Mouse (Mus musculus): Measurements from ENCODE around the gene Gtpbp1.

Gtpbp1 gene

DNA sequence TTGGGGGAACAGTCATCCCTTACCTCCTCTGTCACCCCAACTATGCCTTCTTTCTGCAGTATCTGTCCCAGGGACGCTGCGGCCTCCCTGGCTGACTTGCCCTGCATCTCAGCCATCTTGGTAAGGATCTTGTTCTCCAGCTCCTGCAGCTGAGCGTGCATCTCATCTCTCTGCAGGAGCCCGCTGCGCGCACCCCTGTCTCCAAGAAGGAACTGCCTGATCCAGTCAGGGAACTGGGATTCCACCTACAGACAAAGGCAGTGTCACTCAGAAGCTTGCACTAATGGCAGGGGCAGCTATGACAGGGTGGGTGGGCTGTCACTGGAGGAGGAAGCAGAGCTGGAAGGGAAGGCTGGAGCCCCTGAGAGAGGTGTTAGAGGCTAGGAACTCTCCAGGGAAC is 37.2 kb downstream of the Gtpbp1 start:
- DNase-seq: no peak

GRCm38 (mm10) chr15:79728311-79728710 is 37.7 kb downstream of the Gtpbp1 start:
- no peak for DNase-seq

DNA sequence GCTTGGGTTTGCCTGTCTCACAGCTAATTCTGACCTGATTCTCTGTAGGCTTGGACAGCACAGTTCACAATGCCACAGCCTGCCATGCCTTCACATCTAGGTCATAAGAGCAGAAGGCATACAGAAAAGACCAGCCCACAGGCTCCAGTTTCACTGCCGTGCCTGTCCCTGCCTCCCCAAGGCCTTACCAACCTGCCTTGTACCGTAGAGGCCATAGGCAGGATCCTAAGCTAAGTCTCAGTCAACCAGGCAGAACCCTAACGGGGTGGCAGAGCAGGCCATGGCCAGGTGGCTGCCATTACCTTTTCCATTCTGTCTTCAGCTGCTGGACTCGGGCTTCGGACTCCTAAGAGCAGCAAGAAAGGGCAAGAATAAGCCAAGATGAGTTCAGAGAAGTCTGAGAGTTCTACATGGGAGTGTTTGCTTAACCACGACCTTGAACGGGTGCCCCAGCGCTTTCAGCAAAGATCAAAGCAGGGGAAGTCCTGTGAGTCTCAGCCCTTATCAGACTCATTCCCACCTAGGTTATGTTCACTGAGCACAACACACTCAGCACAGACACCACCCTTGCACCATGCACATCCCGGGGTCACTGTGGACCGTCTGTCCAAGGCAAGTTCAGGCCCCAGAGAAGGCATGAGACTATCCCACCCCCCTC is 38.2 kb downstream of the Gtpbp1 start:
- peak; percentile 16 for DNase-seq

- no peak for DNase-seq
Measured at GRCm38 (mm10) chr15:79731554-79731953, 40.9 kb downstream of the Gtpbp1 start.

DNA sequence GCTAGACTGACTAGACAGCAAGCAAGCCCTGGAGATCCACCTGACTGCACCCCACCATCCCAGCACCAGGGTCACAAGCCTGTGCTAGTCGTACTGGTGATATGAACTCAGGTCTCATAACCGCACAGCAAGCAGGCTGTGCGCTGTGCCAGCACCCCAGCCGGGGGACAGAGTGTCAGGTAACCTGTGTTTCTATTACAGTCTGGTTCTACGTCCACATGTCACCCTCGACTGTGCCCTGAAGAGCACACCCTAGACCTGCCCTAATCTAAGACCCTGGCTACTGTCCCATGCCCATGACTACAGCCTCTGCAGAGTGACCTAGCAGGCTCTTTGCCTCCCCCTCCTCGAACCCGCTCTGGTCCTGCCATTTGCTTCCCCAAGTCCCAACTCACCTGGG is 42.5 kb downstream of the Gtpbp1 start:
- no peak for DNase-seq

GRCm38 (mm10) chr15:79733640-79734039 is 43.0 kb downstream of the Gtpbp1 start:
- DNase-seq: no peak

- no peak for DNase-seq
Measured at GRCm38 (mm10) chr15:79734311-79734710, 43.7 kb downstream of the Gtpbp1 start.

DNA sequence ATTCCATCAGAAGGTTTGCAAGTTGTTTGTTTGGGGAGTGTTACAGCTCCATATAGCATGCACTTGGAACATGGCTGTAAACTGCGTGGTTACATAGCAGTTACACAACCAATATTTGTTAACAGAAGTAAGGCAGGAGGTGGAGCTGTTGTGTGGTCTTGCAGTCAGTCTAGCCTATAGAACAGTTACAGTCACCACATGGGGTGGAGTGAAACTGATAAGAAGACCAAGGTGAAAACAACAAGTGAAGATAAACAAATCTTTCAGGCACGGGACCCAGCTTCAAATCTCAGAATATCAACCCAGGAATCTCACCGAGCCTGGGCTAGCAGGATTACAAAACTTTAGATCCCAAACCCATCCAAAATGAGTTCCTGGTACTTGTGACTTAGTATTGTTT is 50.1 kb downstream of the Gtpbp1 start:
- no peak for DNase-seq

- peak; percentile 58 for DNase-seq
Measured at GRCm38 (mm10) chr15:79741173-79741858, 50.7 kb downstream of the Gtpbp1 start.

DNA sequence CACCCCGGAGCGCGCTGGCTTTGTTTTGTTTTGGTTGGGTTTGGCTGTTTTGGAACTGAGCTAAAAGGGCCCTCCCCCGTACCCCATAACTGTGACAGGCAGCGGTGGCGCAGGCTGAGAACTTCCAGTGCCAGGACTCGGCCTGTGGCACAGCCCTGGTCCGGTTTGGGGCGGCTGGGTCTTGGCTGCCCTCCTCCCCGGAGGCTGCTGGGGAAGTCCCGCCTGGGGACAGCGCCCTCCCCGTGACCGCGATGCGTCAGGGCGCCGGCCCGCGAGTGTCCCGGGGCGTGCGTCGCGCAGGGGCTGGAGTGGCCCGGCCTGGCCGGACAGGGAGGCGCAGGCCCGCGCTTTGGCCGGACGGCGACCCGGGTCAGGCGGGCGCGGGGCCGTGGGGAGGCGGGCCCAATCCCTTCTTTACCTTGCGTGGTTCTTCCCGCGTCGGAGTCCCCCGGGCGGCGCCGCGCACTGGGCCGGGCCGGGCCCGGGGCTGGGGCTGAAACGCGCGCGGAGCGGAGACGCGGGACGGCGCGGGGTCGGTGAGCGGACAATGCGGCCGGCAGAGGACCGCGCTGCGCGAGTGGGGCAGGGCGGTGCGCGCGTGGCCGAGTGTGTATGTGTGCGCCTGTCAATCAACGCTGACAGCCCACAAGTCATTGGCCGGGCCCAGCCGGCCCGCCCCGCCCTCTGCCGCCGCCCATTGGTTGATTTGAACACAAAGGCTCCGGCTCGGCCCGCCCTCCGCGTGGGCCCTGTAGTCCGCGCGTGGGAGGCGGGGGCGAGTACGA is 51.5 kb downstream of the Gtpbp1 start, which contains the start of gene Sun2:
TSS of gene Sun2 (minus strand) at position 616 of the 785 bp plus-strand sequence.
- peak; percentile 96 for DNase-seq

GRCm38 (mm10) chr15:79742706-79743023 is 52.0 kb downstream of the Gtpbp1 start:
- no peak for DNase-seq

DNA sequence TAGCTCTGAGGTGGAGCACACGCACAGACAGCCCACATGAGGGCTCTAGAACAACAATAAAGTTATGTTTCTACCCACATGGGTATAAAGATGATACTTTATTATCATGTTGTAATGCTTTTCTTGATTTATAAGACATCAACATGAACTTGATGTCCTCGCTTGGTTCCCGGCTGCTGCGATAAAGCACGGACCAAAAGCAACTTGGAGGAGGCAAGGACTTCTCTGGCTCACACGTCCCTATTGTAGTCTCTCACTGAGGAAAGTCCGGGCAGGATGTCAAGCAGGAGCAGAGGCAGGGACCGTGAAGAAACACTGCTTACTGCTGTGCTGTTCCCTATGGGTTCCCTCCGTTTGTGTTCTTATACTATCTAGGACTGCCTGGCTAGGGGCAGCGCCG is 53.4 kb downstream of the Gtpbp1 start:
- DNase-seq: no peak

GRCm38 (mm10) chr15:79744742-79745141 is 54.1 kb downstream of the Gtpbp1 start:
- DNase-seq: no peak

- DNase-seq: no peak
Measured at GRCm38 (mm10) chr15:79745312-79745711, 54.7 kb downstream of the Gtpbp1 start.

- DNase-seq: no peak
Measured at GRCm38 (mm10) chr15:79745883-79746282, 55.2 kb downstream of the Gtpbp1 start.

- peak; percentile 44 for DNase-seq
Measured at GRCm38 (mm10) chr15:79747998-79748397, 57.4 kb downstream of the Gtpbp1 start.

GRCm38 (mm10) chr15:79749162-79749561 is 58.5 kb downstream of the Gtpbp1 start:
- peak; percentile 31 for DNase-seq

DNA sequence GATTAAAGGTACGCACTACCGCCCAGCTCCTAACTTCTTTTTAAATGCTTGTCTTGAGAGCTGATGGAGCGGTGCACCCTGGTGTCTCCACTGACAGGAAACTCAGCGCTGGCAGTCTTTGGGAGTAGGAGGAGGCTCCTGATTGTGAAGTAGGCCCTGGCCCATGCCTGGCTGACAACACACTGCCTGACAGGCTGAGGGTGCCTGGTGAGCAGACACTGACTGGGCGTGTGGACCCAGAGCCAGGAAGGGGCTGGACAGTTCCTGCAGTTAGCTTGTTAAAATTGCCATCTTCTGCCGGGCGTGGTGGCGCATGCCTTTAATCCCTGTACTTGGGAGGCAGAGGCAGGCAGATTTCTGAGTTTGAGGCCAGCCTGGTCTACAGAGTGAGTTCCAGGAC is 59.6 kb downstream of the Gtpbp1 start:
- no peak for DNase-seq

- DNase-seq: peak; percentile 24
Measured at GRCm38 (mm10) chr15:79751772-79752171, 61.1 kb downstream of the Gtpbp1 start.

DNA sequence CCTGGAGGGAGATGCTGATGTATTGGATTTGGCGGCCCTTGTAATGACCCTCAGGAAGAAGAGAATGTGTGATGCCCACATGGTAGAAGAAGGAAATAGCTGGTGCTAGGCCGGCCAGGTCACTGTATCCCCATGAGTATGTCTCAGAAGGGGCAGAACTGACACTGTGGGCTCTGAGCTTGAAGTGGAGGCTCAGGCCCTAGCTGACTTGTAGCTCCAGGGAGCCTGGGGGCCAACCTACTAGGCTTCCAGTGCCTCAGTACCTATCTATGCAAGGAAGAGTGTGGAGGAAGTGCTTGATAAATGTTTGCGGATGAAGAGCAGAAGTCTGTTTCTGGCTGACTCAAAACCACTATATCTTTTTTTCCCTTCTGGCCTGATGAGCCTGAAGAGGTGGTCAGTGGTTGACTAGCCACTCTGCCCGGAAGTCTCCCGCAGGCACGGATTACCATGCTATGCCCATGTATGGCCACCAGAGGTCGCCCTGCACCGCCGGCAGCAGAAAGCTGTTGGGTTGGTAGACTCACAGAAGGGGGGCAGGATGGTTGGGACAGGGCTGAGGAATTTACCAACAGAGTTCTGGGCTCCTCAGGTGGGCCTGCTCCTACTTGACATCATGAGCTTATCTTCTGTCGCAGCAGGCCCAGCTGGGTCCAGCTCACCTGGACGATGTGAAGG is 62.2 kb downstream of the Gtpbp1 start:
- DNase-seq: peak; percentile 77

- DNase-seq: no peak
Measured at GRCm38 (mm10) chr15:79753420-79753752, 62.7 kb downstream of the Gtpbp1 start.

DNA sequence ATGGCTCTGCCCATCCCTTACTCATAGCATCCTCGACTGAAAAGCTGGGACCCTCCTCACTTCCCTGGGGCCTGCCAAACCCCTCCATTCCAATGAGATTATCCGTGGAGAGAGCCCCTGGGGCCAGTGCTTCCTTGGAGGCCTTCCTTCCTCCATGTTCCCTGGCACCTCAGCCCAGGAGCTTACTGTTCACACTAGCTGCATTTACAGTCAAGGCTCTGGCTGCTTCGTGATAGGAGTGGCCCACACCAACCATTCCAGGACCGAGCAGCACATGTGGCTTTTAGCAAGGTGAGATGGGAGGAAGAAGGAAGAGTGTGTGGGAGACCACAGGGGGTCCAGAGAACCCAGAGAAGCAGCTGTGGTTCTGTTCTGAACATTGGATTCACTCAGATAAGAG is 63.2 kb downstream of the Gtpbp1 start:
- no peak for DNase-seq

GRCm38 (mm10) chr15:79755176-79755575 is 64.5 kb downstream of the Gtpbp1 start:
- DNase-seq: no peak

Measured in thymus, postnatal 25 days (tissue).